Mouse (Mus musculus) erythroblast, adult 5-6 weeks (primary cell): ENCODE results near the gene Palm. TPM values are rescaled to one million over a fixed set of nuclear protein-coding genes. Genes with fewer than 3 reads are reported as not detected.

Experiments used
- ATAC-seq: replicated peaks from 2 replicates; pipeline ENCODE4 v1.8.0; 2016; ENCODE audit warnings: moderate number of reproducible peaks, mild to moderate bottlenecking, moderate TSS enrichment, inconsistent platforms; ENCODE audit not compliant: poor library complexity, low FRiP score, severe bottlenecking
- total RNA-seq, 2 experiments: library from RNA; stranded (forward) in 1 of 2; stranded (reverse) in 1 of 2; fragments of 150-400 nt in 1 of 2; fragments of 200-764, 138-1000 nt in 1 of 2; gene quantifications; 2 replicates each; pipeline versions ENCODE4 v1.2.3 to v1.2.4; 2015 to 2017; ENCODE audit warnings: low replicate concordance in 2 of 2

The Palm gene
- total RNA-seq, 2 experiments from 2014 or later = 4.5 to 9.4 TPM

GRCm38 (mm10) chr10:79851653-79852052, 58.3 kb downstream of the Palm start:
- ATAC-seq = no peak

GRCm38 (mm10) chr10:79852107-79852789, 58.9 kb downstream of the Palm start:
- ATAC-seq = no peak

- no peak for ATAC-seq
These were observed 59.5 kb downstream of the Palm start for GRCm38 (mm10) chr10:79852827-79853226.

GRCm38 (mm10) chr10:79853392-79853791, 60.0 kb downstream of the Palm start:
- 0 out of 2 replicates have a peak, but pooled peaks have one; percentile 14 for ATAC-seq

- peak; percentile 88 for ATAC-seq
These were observed 60.8 kb downstream of the Palm start, which contains the start of gene Ptbp1 for GRCm38 (mm10) chr10:79853860-79854795. Ptbp1 (plus strand) TSS chr10:79854427.

- peak; percentile 5; the same call in 1 of the 2 replicates for ATAC-seq
These were observed 61.6 kb downstream of the Palm start for GRCm38 (mm10) chr10:79854801-79855541.

GRCm38 (mm10) chr10:79855558-79856184, 62.3 kb downstream of the Palm start:
- 0 out of 2 replicates have a peak, but pooled peaks have one; percentile 15 for ATAC-seq

- ATAC-seq = no peak
These were observed 62.9 kb downstream of the Palm start for GRCm38 (mm10) chr10:79856280-79856679.

GRCm38 (mm10) chr10:79856704-79857451, 63.5 kb downstream of the Palm start:
- ATAC-seq = no peak

- ATAC-seq = no peak
These were observed 64.1 kb downstream of the Palm start for GRCm38 (mm10) chr10:79857452-79857811.

GRCm38 (mm10) chr10:79857894-79858293, 64.5 kb downstream of the Palm start:
- no peak for ATAC-seq

GRCm38 (mm10) chr10:79858416-79859074, 65.2 kb downstream of the Palm start:
- ATAC-seq = no peak

GRCm38 (mm10) chr10:79859116-79859515, 65.7 kb downstream of the Palm start:
- ATAC-seq = no peak

- no peak for ATAC-seq
These were observed 66.9 kb downstream of the Palm start for GRCm38 (mm10) chr10:79860079-79860911.

GRCm38 (mm10) chr10:79861230-79862048, 68.1 kb downstream of the Palm start:
- no peak for ATAC-seq

- ATAC-seq = no peak
These were observed 68.8 kb downstream of the Palm start for GRCm38 (mm10) chr10:79862049-79862788.
